Mouse (Mus musculus): ENCODE data around the gene Nup93.

DNA sequence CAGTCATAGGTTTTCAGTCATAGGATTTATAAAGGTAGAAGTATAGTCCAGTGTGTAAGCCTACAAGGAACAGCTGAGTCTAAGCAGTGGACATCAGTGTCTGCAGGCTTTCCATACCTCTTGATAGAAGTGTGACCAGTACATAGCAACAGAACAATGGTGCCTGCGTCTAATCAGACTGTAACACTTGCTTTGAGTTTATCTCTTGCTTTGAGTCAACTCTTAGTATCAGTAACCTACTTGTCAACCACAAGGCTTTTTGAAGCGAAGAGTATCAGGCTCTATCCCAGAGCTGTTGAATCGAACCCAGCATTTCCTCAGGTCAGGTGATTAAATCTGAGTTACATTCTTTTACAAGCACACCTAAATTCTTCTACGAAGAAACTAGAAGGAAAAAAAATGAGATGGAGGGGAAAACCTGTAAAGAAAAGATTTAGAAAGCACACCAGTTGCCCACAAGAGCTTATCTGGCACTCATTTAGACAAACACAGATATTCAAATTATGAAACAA is 25.9 kb downstream of the Nup93 start:
- TF ChIP-seq POLR2A (IDR thresholded peaks at IDR 0.05; ENCODE audit: extremely low read depth, insufficient read depth, low read length) (no peak), CTCF (IDR thresholded peaks at IDR 0.05; ENCODE audit: extremely low read depth, insufficient read depth, low read length) (no peak)

Measured in cortical plate, adult 2 months (tissue).